Mouse (Mus musculus): ENCODE data around the gene St3gal2. TPM values are rescaled to one million over a fixed set of nuclear protein-coding genes. Genes with fewer than 3 reads are reported as not detected.

St3gal2 gene
- polyA plus RNA-seq, 1 experiment: 5.9 TPM

- Histone ChIP-seq H3K4me3 (ENCODE audit: low read depth, low read length) (no peak overlapping the region), H3K4me1 (ENCODE audit: control insufficient read depth, insufficient read depth, insufficient read length, low read length) (no peaks in the 10 kb centered on the region), H3K27ac (ENCODE audit: insufficient read depth, low read depth, low read length) (no peak overlapping the region), H3K36me3 (ENCODE audit: control insufficient read depth, insufficient read depth, low read length) (peaks cover 65% of the 10 kb centered on the region), H3K27me3 (ENCODE audit: control insufficient read depth, insufficient read depth, low read length) (no peaks in the 10 kb centered on the region)
- TF ChIP-seq CTCF (IDR thresholded peaks at IDR 0.05; ENCODE audit: extremely low read depth, insufficient read length, insufficient replicate concordance, low read depth, low read length): no peak
- TF ChIP-seq POLR2A (IDR thresholded peaks at IDR 0.05; ENCODE audit: low read depth, low read length): no peak
- WGBS: 95% methylated on average over 8 of the region's 8 CpGs
Observed at GRCm38 (mm10) chr8:110888441-110888840, 31.3 kb upstream of the St3gal2 start.

GRCm38 (mm10) chr8:110888860-110889259, 30.9 kb upstream of the St3gal2 start:
- TF ChIP-seq CTCF (IDR thresholded peaks at IDR 0.05; ENCODE audit: extremely low read depth, insufficient read length, insufficient replicate concordance, low read depth, low read length): no peak
- no peak for TF ChIP-seq POLR2A (IDR thresholded peaks at IDR 0.05; ENCODE audit: low read depth, low read length)
- Histone ChIP-seq H3K27me3 (ENCODE audit: control insufficient read depth, insufficient read depth, low read length) (no peaks in the 10 kb centered on the region), H3K36me3 (ENCODE audit: control insufficient read depth, insufficient read depth, low read length) (peaks cover 62% of the 10 kb centered on the region), H3K4me3 (ENCODE audit: low read depth, low read length) (no peak overlapping the region), H3K27ac (ENCODE audit: insufficient read depth, low read depth, low read length) (no peak overlapping the region), H3K4me1 (ENCODE audit: control insufficient read depth, insufficient read depth, insufficient read length, low read length) (no peaks in the 10 kb centered on the region)
- 90% methylated on average over 16 of the region's 16 CpGs for WGBS

DNA sequence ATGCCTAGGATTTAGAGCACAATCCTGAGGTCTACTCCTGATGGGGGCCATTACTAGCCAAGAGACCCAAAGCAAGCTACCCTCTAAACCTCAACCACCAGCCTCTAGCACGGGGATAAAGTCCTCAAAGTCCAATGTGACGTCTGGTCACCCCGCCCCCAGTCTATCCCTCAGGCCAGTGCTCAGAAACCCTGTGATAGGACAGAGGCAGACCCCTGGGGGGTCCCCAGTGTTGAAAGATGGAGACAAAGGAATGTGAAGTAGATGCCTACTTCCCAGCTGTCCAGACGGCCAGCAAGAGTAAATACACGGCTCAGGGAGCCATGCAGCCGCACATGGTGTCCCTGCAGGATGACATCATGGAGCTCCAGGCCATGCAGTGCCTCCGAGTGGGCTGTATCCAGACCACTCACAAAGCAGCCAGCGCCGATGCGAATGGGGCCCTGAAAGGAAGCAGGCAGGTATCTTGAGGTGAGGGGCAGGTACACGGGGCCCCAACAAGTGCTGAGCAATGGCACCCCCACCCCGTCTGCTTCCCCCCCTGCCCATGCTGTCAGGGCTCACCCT, 29.7 kb upstream of the St3gal2 start:
- Histone ChIP-seq H3K36me3 (ENCODE audit: control insufficient read depth, insufficient read depth, low read length) (peaks cover 64% of the 10 kb centered on the region), H3K27me3 (ENCODE audit: control insufficient read depth, insufficient read depth, low read length) (no peaks in the 10 kb centered on the region), H3K27ac (ENCODE audit: insufficient read depth, low read depth, low read length) (no peak overlapping the region), H3K4me3 (ENCODE audit: low read depth, low read length) (no peak overlapping the region), H3K4me1 (ENCODE audit: control insufficient read depth, insufficient read depth, insufficient read length, low read length) (no peaks in the 10 kb centered on the region)
- TF ChIP-seq CTCF (IDR thresholded peaks at IDR 0.05; ENCODE audit: extremely low read depth, insufficient read length, insufficient replicate concordance, low read depth, low read length): no peak
- no peak for TF ChIP-seq POLR2A (IDR thresholded peaks at IDR 0.05; ENCODE audit: low read depth, low read length)
- 77% methylated on average over 12 of the region's 12 CpGs for WGBS

DNA sequence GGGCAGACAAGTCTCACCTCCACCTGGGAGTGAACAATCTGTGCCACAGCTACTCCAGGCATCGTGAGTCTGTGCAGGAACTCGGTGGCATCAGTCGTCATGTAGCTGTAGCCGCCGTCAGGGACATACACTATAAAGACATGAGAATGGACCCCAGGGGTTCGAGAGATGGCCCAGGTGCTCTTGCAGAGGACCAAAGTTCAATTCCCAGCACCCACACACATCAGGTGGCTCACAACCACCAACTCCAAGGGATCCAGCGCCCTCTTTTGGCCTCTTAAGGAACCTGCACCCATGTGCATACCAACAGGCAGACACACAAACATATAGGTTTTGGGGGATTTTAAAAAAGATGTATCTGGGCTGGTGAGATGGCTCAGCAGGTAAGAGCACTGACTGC, 27.7 kb upstream of the St3gal2 start:
- WGBS: 91% methylated on average over 7 of the region's 7 CpGs
- Histone ChIP-seq H3K36me3 (ENCODE audit: control insufficient read depth, insufficient read depth, low read length) (peaks cover 52% of the 10 kb centered on the region), H3K27me3 (ENCODE audit: control insufficient read depth, insufficient read depth, low read length) (no peaks in the 10 kb centered on the region), H3K4me3 (ENCODE audit: low read depth, low read length) (no peak overlapping the region), H3K27ac (ENCODE audit: insufficient read depth, low read depth, low read length) (no peak overlapping the region), H3K4me1 (ENCODE audit: control insufficient read depth, insufficient read depth, insufficient read length, low read length) (no peaks in the 10 kb centered on the region)
- TF ChIP-seq POLR2A (IDR thresholded peaks at IDR 0.05; ENCODE audit: low read depth, low read length): no peak
- TF ChIP-seq CTCF (IDR thresholded peaks at IDR 0.05; ENCODE audit: extremely low read depth, insufficient read length, insufficient replicate concordance, low read depth, low read length): no peak

- Histone ChIP-seq H3K4me3 (ENCODE audit: low read depth, low read length) (no peak overlapping the region), H3K27me3 (ENCODE audit: control insufficient read depth, insufficient read depth, low read length) (no peaks in the 10 kb centered on the region), H3K36me3 (ENCODE audit: control insufficient read depth, insufficient read depth, low read length) (peaks cover 47% of the 10 kb centered on the region), H3K4me1 (ENCODE audit: control insufficient read depth, insufficient read depth, insufficient read length, low read length) (no peaks in the 10 kb centered on the region), H3K27ac (ENCODE audit: insufficient read depth, low read depth, low read length) (no peak overlapping the region)
- 95% methylated on average over 2 of the region's 2 CpGs for WGBS
- TF ChIP-seq CTCF (IDR thresholded peaks at IDR 0.05; ENCODE audit: extremely low read depth, insufficient read length, insufficient replicate concordance, low read depth, low read length) (no peak), POLR2A (IDR thresholded peaks at IDR 0.05; ENCODE audit: low read depth, low read length) (no peak)
Observed at GRCm38 (mm10) chr8:110892913-110893312, 26.8 kb upstream of the St3gal2 start.

DNA sequence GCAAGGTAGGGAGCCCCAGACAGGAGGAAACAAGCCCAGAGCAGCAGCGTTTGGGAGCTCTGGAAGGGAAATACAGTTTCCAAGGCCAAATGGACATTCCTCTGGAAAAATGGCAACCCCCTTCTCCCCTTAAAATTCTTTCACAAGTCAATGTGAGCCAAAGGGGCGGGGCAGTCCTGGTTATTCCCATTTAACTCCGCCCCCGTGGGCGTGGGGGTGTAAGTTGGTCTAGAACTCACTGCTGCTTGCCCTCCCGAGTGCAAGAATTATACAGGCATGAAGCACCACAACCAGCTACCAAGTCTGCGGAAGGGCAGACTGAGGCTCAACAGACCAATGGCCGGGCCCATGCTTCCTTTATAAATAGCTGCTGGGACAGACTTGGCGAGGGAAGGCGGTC, 24.9 kb upstream of the St3gal2 start:
- peaks cover 42% of the 10 kb centered on the region for H3K36me3 ChIP-seq (ENCODE audit: control insufficient read depth, insufficient read depth, low read length)
- H3K4me1 ChIP-seq (ENCODE audit: control insufficient read depth, insufficient read depth, insufficient read length, low read length): no peaks in the 10 kb centered on the region
- 85% methylated on average over 10 of the region's 10 CpGs for WGBS
- no peaks in the 10 kb centered on the region for H3K27me3 ChIP-seq (ENCODE audit: control insufficient read depth, insufficient read depth, low read length)
- TF ChIP-seq POLR2A (IDR thresholded peaks at IDR 0.05; ENCODE audit: low read depth, low read length) (no peak), CTCF (IDR thresholded peaks at IDR 0.05; ENCODE audit: extremely low read depth, insufficient read length, insufficient replicate concordance, low read depth, low read length) (no peak)
- H3K4me3 ChIP-seq (ENCODE audit: low read depth, low read length): no peak overlapping the region
- no peak overlapping the region for H3K27ac ChIP-seq (ENCODE audit: insufficient read depth, low read depth, low read length)

DNA sequence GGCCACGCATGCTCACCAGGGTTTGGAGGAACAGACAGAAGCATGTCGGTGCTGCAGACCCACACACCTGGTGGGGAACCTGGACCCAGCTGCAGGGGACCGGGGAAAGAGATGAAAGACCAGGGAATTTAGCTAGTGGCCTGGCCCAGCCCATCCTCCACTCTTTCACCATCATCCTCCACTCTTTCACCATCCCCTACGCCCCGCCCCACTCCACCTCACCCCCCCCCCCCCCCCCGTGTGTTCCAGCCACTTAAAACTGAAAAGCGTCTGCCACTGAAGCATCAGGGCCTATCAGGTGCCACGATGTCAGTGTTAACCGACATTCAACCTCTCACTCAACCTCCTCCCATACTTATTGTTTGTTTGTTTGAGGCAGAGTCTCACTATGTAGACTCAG, 24.5 kb upstream of the St3gal2 start:
- no peak for TF ChIP-seq POLR2A (IDR thresholded peaks at IDR 0.05; ENCODE audit: low read depth, low read length)
- TF ChIP-seq CTCF (IDR thresholded peaks at IDR 0.05; ENCODE audit: extremely low read depth, insufficient read length, insufficient replicate concordance, low read depth, low read length): no peak
- Histone ChIP-seq H3K27ac (ENCODE audit: insufficient read depth, low read depth, low read length) (no peak overlapping the region), H3K4me1 (ENCODE audit: control insufficient read depth, insufficient read depth, insufficient read length, low read length) (no peaks in the 10 kb centered on the region; the same call in 1 of the 2 replicates), H3K36me3 (ENCODE audit: control insufficient read depth, insufficient read depth, low read length) (peaks cover 39% of the 10 kb centered on the region), H3K4me3 (ENCODE audit: low read depth, low read length) (no peak overlapping the region), H3K27me3 (ENCODE audit: control insufficient read depth, insufficient read depth, low read length) (no peaks in the 10 kb centered on the region)
- WGBS: 81% methylated on average over 9 of the region's 9 CpGs

Data from small intestine, adult 2 months (tissue).